Mouse (Mus musculus) left cerebral cortex, adult 9 months (tissue): ENCODE measurements around the gene Lexm.

Source experiments
- DNase-seq, 2 experiments: peaks; one replicate each; pipeline ENCODE4 v3.0.0; 2022; ENCODE audit warnings: low spot score in 2 of 2

Gene Lexm

DNA sequence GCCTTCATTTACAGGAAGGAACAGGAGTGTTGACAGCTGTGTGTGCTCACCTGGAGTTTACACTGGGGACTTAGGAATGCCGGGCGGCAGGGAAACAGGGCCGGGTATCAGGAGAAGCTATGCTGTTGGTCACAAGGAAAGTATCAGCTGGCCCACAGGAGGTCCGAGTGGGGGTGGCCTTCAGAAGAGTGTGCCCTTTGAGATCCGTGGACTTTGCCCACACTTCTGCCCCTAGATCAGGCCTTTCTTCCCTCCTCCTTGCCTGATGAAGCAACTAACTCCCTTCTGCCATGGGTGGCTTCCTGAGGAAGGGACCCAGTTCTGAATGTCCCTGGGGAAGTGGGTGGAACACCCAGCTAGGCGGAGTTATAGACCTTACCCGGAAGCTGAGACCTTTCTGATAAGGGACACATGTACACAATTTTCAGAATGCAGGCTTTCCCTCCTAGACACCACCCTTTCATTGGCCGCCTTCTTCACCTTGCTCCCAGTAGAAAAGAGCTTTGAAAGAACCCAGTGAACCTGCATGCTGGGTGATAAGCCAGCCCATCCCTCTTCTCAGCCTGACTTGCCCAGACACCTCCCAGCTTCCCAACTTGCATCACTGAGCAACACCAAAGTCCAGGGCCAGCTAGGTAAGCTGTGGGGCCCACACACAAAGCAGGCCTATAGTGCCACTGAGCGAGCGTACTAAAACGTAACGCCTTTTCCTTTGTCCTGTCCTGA, 34.5 kb downstream of the Lexm start:
- DNase-seq, result no peak

DNA sequence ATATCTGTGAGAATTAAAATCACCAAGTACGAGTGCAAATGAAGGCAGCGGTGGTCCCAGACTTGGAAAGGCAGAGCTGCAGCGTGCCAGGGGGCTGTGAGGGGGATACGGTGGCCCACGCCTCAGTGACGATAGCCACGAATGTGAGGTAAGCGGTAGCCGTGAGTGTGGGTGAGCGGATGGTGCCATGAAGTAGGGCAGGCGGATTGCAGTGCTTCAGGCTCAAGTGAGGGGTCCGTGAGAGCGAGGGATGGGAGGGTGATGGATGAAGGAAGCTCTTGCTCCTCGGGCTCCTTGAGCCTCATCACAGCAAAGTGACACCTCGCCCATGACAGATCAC, 35.2 kb downstream of the Lexm start:
- DNase-seq, result no peak

DNA sequence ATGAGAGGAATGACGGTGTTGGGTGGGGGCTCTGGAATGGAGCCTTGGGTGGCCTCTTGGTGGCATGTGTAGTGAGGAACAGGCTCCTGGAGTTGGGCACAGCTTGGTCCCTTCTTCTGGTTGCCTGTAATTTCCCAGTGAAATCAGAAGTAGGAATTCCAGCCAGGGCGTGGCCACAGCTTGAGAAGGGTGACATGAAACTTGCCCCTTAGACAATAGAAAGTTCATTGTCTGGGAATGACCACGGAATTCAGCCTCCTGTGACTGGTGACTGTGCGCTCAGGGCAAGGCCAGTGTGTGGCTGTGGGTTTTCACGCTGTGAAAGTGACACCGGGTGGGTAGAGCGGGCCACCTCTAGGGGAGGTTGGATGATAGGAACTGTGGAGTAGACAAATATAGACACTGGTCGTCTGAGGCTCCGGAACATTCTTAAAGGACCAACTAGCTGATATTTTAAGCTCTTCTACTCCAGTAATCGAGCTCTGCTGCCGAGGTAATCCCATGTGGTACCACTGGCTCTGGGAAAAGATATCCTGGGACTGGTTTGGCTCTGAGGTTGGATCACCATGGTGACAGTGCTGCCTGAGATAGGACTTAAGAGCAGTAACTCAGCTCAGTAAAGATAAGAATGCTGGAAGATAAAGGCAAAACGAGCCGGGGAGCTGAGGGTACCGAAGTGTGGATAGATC, 35.7 kb downstream of the Lexm start:
- DNase-seq, result peak; percentile 22 to 39

DNA sequence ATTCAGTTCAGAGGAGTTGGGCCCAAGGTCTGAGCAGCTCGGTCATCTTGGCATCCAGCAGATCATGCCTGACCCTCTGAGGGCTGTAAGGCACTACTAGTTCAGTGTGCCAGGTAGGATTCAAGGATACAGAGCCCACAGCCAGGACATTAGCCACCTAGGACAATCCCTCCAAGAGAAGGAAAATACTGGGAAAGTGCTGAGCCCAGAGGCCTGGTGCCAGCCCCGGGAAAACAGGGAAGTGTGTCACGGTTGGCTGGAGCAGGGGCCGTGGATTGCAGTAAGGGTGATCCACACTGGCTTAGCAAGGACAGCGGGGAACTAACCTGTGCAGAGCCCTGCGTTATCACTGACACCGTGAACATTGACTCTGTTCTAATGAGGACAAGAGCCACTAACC, 39.5 kb downstream of the Lexm start:
- DNase-seq, result no peak

DNA sequence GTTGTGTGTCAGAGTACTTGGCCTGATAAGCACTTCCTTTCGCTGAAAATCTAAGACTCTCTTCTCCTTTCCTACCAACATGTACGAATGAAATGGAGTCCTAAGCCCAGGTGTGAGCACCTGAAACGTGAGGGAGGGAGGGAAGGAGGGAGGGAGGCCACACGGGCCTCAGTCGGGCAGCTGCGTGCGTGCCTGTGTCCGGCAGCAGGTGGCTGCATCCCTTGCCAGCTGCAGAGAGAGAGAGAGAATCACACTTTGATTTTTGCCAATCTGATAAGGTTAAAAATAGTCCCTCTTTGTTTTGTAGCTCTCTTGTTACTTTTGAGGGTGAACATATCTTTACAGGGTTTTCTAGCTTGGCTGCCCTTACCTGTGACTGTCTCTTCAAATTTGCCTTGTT, 42.0 kb downstream of the Lexm start:
- no peak for DNase-seq

DNA sequence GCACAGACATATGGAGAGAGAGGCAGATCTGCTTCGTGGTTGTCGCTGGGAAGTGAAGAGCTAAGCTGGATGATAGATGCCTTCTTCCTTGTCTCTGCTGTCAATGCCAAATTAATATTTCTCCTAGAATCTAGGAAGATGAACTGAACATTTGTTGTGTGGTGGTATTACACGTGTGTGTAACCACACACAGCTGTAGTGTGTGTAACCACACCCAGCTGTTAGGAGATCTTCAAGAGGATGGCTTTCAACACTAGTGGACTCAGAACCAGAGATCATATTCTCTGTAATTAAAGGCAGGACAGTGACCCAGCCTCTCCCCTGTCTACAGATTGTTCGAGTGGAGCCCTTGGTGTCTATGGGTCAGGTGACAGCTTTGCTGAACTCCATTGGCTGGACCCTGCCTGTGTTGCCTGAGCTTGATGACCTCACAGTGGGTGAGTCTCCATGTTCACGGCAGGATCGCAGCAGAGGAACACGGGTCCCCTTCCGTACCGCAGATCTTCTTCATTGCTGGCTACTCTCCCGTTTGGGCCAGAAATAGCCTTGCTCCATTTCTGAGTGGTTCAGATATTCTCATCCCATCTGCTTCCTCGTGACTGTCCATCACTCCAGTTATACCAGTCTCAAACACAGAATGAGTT, 45.8 kb downstream of the Lexm start:
- DNase-seq, result no peak

DNA sequence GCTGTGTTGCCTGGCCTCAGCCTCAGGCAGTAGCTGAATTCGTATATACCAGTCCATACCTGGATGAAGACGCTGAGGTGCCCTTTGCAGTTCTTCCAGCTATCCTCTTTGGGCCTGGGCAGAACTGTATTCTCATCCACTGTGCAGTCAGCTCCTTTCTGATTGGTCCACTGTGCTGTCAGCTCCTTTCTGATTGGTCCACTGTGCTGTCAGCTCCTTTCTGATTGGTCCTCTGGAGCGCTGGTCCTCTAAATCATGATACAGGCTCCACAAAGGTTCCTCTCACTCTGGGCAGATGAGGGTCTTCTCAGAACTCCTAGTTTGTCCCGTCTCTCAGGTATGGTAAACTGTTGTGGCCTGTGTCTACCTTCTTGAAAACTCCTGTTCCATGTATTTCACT, 47.4 kb downstream of the Lexm start:
- DNase-seq, result no peak

DNA sequence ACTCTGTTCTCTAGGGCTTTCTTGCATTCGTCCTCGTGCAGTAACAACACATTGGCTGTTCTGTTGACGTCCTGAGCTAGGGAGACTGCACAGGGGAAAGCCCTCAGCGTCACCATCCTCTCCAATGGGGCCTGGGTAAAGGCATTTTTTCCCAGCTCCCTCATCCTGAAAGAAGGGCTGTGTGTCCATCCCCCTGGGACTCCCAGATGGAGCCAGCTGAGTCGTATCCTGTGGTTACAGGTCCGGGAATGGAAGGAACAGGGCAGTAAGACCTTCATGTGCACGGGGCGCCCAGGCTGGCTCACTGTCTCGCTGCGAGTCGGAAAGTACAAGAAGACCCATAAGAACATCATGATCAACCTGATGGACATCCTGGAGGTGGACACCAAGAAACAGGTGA, 52.9 kb downstream of the Lexm start:
- no peak for DNase-seq

DNA sequence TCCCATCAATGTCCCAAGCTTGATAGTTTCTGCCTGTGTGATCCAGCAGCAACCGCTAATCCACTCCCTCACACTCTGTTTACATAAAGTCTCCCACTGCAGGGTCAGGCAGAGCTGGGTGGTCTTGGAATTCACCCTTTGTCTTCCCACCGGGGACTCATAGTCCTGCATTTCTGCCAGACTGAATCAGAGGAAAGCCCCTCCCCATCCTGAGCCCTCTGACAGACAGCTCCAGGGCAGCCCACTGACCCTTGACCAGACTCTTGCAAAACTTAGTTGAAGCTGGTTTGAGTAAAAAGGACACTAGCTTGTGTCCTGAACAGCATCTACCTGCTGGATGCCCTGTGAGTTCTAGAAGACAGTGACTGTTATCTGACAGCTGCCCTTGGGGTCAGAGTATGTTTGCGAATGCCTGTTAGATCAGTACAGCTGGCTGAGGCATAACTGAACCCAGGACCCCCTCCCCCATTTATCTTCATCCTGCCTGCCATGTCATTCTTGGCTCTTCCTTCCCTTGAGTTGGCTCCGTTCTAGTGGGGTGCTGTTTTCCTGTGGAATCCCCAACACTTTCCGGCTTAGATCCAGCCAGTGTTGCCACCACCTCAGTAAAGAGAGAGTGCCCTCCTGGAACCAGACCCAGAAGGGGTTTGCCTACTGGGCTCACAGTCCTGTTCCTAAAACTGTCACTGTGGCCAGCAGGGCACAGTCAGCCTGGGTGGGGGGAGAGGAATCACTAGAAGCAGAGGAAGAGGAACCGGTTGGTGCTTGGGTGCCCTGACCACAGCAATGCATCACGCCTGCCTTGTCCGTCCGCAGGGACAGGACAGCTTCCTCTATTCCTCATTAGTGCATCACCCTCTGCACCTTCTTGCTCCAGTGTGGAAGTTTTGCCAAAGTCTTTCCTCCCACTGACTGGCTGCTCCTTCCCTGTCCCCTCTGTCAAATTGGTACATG, 53.9 kb downstream of the Lexm start:
- no peak for DNase-seq

DNA sequence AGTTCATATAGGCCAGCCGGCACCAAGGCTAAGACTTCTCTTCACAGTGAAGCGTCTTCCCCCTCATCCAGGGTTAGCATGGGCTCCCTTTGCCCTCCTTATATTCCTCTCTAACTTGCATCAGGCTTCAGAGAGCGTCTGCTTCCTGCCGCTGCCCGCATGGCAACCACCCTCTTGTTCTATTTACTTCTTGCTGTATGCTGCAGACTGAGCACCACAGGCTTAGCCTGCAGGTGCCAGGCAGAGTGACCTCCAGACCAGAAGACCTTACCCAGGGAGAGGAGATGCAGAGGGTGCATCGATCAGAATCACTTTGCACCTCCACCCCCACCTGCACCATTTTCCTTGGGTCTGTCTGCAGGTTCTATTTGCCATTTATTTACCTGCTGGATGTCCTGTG, 55.0 kb downstream of the Lexm start:
- DNase-seq, result no peak

DNA sequence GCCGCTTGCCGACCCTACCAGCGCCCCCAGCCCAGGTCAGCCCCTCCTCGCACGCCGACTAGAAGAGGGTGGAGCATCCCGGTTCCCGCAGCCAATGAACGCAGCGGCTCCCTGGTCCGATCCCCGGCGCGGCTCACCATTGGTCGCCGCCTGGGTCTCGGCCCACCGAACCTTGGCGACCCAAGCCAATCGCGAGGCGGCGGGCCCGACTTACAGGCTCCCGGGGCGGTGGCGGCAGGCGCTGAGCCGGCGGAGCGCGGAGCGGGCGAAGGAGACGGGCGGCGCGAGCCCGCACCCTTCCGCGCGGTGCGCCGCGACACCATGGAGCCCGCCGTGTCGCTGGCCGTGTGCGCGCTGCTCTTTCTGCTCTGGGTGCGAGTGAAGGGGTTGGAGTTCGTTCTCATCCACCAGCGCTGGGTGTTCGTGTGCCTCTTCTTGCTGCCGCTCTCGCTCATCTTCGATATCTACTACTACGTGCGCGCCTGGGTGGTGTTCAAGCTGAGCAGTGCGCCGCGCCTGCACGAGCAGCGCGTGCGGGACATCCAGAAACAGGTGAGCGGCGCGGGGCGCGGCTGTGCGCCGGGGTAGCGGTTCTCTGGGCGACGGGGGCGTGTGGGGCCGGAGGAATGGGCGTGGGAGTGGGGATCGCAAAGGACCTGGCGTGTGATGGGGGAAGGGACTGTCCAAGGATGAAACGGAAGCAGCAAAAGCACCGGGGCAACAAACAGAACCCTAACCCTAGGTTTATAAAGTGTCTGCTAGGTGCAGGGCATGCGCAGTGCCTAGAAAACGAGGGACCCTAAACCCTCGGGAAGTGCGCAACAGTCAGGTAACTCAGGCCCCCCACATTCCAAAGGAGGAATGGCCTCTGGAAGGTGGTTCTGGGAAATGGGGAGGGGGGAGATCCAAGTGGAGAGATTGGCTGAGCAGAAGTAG, 55.9 kb downstream of the Lexm start, which contains the start of gene Dhcr24:
Gene Dhcr24, plus strand, starts transcription at position 193 of the 936 bp plus-strand sequence.
- DNase-seq, result peak; percentile 84 to 95

DNA sequence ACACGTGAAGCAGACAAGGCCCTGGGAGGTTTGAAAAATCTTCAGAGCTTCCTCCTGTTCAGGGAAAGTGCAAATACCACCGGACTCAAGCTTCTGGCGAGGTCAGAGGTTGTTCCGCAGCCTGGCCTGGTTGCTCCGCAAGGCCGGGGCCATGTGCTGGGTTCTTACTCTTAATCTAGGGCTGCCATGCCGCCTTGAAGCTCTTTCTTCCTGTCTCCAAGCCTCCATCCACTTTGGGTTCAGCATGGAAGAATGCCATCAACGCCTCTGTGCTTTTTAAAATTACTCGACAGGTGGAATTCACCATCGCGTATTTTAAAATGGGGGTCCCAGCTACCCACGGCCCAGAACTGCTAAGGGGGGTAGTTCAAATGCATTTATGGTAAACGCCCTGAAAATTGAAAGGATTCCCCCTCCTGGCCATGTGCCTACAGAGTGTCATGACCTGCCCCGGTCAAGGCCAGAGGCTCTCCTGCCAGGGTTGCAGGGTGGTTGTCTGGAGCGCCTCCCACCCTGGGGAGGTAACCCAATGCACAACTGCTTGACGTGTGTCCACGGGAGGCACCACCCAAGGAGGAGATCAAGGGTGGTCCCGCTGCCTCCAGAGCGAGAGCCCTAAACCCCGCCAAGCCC, 56.7 kb downstream of the Lexm start:
- no peak for DNase-seq

DNA sequence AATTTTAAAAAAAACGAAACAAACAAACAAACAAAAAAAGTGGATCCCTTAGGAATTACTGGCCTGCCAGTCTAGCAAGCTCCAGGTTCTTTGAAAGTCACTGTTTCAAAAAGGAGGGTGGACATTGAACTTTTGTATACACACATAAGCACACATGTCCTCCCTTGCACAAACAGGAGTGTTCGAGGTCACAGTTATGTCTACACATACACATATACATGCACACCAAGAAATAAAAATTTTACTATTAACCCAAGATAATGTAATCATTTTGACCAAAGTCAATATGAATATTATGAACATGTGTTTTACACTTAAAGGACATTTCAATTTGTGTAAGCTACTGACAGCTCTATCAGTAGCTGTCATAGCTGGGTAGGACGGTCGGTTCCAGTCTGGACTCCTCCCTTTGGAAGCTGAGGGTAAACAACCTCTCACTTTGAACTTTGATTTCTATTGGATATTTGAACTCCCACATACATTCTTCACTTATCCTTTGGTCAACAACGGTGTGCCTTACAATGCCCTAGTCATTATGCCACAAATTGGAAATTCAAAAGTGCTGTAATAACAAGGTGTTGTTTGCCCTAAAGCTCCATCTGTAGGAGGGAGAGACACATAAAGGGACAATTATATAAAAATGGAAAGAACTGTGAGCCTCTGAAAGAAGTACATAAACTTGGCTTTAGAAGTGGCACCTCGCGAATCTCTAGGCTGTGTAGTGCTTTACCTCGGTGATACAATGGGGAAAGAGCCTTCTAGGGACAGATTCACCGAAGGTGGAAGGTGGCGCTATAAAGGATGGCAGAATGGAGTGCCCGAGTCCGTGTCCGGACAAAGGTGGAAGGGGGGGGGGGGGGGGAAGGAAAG, 57.5 kb downstream of the Lexm start:
- no peak for DNase-seq

DNA sequence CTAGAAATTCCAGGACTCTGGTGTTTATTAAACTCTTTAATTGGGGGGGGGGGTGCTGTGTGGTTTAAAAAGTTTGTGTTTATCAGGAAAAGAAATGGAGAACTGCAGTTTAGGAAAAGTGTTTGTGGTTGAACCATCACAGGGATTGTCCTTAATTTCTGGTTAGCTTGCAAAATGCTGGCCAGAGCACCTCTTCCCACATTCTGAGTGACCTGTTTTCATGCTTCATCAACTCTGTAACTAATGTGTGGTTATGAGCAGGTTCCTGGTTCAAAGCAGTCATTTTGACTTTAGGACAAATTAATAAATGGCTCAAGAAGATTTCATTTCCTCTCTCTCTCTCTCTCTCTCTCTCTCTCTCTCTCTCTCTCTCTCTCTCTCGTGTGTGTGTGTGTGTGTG, 59.1 kb downstream of the Lexm start:
- DNase-seq, result no peak

DNA sequence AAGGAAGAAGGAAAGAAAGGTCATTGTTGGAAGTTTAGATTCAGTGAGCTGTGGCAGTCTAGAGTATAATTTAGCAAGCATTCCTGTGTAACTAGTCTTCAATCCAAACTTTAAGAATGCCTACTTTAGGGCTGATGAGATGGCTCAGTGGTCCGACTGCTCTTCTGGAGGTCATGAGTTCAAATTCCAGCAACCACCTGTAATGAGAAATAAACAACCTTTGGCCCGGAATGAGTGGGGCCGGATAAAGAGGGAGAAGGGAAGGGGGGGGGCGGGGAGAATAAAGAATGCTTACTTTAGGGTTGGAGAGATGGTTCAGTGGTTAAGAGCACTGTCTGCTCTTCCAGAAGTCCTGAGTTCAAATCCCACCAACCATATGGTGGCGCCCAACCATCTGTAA, 59.8 kb downstream of the Lexm start:
- no peak for DNase-seq

DNA sequence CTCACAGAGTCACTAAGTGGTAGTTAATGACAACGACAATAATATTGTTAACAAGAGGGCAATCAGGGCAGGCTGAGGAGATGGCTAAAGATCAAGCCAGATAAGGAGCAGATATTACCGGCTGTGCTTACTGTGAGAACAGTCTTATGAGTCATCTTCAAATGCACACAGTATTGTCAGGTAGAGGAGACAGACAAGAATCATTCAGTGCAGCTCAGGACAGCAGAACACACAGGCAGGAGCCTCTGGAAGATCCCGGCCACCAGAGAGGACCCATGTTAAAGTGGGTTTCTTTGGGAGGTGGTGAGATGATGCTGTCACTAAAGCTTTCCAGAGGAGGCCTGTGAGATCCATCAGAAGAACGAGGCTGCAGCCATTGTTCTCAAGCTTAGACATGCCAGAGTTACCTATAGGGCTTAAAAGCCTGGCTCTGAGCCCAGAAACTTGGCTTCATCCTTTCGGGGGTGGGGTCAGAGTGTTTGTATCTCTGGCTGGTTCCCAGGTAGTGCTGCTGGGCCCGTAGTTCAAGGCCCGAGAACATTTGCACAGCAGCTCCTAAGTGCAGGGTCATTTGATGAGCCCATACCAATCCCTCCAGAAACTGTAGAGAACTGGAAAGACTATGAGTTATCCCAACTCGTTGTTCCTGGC, 66.4 kb downstream of the Lexm start:
- no peak for DNase-seq

DNA sequence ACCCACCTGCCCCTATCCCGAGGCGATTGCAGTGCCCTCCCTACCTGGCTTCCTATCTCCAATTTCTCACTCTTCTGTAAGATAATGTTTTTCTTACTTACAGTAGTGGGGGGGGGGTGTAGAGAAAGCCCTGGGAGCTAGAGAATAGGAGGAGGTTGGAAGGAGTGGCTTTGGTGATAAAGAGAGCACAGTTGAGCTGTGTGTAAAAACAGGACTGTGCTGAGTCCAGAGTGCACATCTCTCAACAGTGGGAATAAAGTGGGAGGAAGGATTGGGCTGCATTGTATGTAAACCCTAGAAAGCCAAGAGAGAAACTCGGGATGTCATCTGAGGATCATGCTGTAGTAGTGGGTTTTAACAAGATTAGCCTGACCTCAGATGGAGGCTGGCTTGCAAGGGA, 68.9 kb downstream of the Lexm start:
- DNase-seq, result no peak

DNA sequence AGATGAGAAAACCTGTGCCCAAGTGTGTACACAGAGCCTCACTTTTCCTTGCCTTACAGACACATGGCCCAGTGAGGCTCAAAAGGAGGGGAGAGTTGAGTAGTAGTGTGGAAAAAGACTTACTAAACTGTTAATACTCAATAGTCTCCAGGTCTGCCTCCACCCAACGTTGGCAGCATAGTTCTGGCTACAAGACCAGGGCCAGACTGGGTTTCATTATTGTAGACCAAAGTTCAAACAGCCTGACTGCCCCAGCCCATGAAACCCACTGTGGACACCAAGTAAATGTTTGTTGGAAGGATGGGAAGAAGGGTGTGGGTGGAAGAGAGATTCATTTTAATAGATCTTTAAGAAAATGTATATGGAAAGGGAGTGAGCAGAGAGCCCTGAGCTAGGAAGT, 70.1 kb downstream of the Lexm start:
- DNase-seq, result no peak

DNA sequence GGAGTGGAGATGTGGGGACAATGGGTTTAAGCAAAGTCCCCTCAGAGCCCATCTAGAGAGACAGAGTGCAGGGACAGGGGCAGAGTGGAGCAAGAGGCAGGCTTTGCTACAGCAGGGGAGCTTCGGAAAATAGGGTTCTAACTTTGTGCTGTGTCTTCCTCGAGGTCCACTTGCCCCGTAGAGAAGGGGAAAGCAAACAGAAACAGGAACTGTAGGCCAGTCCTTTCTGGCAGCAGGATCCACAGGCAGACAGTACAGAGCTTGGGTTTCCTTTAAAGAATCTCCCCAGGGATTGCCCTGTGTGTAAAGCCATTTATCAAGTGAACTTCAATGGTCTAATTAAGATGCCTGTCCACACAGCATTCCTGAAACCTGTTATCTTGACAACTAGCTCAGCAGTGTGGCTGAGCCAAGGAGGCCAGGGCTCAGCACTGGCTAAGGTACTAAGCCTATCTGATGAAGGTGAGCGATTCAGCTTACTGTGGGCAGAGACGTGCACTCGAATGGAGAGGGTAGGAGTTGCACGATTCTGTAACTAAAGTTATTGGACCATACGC, 71.1 kb downstream of the Lexm start:
- no peak for DNase-seq
